Comparison of ENCODE assay signal across 8 mouse cellular contexts in the genomic region with DNA sequence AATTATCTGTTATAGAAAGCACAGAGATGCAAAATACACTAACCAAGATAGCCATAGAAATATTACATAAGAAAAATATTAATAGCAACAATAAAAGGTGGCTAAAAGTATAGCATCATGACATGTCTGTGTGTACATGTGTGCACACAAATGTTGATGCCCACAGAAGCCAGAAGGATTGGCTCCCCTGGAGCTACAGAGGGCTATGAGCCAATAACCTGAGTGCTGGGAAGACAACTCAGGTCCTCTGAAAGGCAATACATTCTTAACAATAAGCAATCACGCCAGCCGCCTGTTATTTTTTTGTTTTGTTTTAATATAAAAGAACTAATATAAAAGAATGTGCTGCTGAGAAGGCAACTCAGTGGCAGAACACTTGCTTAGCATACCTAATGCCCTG.
"Had no signal": no experiment of that assay in that cellular context is flagged by ENCODE, and none has a peak within 500 bp of the region (broad histone marks: within the 10 kb centered on the region; RNA-seq: fewer than 3 reads in every experiment).

No protein-coding gene starts in this region.

- DNase-seq: kidney, postnatal 10 days; liver; liver, embryonic 13.5 days; liver, postnatal 0 days; lung, postnatal 14 days; spleen, adult 18-20 months; thymus, adult 18-20 months; thymus, postnatal 14 days had no signal
